Mouse (Mus musculus) monocyte, adult 2 months (primary cell): ENCODE measurements around the gene L3mbtl1.
"Not testable (repeated sequence)": the region's sequence is repeated elsewhere in the genome, so short reads cannot be mapped to it uniquely, and the experiment has no call there.

Experiments used
- DNase-seq, 2 experiments: peaks; one replicate each; pipeline ENCODE4 v3.0.0; 2022; ENCODE audit warnings: low spot score in 2 of 2, low read depth in 1 of 2

L3mbtl1 gene

GRCm38 (mm10) chr2:162943148-162943846 is at the start of gene L3mbtl1:
Gene L3mbtl1 (plus strand): TSS chr2:162943472.
- no peak for DNase-seq

GRCm38 (mm10) chr2:162899256-162899655 is 44.0 kb upstream of the L3mbtl1 start:
- DNase-seq, result not testable (repeated sequence)

GRCm38 (mm10) chr2:162899880-162900589 is 43.2 kb upstream of the L3mbtl1 start:
- DNase-seq, result no peak

DNA sequence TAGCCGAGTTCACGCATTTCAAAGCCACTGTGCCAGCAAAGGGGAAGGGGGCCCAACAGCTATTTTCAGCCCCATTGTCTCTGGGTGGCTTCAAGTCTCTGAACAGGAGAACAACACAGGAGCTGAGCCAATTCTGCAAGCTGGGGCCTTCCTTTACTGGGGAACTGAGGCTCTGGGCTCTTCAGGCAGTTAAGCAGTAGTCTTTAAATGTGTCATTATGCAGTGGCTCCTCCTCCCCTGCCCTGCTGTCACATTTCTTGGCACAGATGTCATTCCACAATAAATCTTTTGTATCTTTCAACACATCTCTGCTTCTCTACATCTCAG is 42.7 kb upstream of the L3mbtl1 start:
- no peak for DNase-seq

DNA sequence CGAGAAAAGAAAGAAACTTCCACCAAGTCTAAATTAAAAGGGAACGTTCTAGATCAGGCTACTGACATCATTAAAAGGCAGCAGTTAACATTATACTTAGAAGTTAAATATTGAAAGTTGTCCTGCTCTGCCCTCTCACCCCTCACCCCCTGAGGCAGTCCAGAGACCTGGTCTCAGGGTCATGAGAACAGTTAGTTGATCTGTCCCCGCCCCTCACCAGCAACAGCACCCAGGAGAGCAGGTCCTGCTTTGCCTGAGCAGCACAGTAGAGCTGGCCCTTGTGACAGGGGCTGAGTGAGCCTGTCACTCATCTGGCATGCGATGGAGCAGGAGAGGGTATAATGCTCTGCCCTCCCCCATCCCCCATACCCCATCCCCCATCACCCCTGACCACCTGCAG is 37.4 kb upstream of the L3mbtl1 start:
- no peak for DNase-seq

DNA sequence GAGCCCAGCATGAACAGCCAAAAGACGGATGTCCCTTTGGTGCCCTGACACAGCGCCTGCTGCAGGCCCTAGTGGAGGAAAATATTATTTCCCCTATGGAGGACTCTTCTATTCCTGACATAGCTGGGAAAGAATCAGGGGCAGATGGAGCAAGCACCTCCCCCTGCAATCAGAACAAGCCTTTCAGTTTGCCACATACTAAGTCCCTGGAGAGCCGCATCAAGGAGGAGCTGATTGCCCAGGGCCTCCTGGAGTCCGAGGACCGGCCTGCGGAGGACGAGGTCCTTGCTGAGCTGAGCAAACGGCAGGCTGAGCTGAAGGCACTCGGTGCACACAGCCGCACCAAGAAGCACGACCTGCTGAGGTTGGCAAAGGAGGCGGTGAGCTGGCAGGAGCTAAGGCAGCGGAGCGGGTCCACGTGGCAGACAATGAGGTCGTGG is 35.2 kb upstream of the L3mbtl1 start:
- DNase-seq, result no peak

DNA sequence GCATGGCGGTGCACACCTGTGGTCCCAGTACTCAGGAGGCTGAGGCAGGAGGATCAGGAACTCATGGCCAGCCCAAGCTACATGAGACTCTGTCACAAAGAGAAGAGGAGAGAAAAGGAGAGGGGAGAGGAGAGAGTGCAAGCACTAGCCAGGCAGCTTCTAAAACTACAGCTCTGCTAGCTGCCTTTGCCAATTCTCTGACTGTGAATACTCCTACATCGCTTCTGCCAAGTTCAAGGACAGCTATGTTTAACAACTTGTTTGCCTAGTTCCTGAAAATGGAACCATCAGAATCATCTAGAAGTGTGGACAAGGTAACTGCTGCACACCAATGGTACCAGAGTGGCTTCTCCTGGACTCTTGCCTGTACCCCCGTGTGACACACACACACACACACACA is 29.2 kb upstream of the L3mbtl1 start:
- no peak for DNase-seq

- no peak for DNase-seq
Observed at GRCm38 (mm10) chr2:162914519-162914918, 28.8 kb upstream of the L3mbtl1 start.

GRCm38 (mm10) chr2:162919926-162920325 is 23.3 kb upstream of the L3mbtl1 start:
- DNase-seq, result no peak

DNA sequence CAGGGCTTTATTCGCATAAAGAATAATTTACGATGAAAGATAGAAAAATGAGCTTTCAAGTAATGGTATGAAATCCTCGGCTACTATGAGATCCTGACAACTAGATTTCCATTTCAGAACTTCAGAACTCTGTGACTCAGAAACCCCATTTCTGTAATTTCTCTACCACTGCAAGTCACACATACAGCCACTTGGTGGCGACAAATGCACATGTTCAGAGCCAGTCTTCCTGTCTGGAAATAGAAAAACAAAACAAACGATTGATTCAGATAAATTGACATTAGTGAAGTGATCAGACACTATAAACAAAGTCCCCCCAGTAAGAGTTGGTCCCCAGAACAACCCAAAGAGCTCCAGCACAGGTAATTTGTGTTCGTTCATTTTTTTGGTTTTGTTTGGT is 21.1 kb upstream of the L3mbtl1 start:
- DNase-seq, result no peak

DNA sequence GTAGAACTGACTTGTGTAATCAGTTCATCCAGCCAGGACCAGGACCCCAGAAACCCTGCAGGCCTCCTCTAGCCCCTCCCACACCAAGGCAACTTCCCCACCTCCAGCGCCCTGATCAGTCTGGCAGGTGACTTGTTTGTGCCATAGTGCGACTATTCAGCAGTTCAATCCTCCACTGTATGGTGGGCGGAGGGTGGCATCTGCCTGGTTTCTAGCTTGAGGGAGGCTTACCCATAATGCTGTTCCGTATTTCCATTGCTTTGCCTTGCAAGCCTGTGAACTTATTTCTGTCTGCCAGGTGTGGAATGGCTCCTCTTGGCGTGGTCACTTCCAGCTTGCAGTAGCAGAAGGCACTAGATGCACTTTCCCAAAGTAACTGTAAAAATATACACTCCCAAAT is 20.4 kb upstream of the L3mbtl1 start:
- no peak for DNase-seq

DNA sequence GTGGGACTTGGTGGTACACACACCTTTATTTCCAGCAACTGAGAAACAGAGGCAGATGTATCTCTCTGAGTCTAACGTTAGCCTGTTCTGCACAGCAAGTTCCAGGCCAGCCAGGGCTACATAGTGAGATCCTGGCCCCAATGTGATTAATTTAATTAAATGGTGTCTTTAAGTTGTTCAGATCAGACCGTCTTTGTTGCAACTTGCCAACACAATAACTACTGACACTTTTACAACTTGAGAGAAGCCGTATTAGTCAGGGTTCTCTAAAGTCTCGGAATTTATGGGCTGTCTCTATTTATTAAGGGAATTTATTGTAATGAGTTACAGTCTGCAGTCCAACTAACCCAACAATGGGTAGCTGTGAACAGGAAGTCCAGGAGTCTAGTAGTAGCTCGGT is 19.1 kb upstream of the L3mbtl1 start:
- DNase-seq, result no peak

DNA sequence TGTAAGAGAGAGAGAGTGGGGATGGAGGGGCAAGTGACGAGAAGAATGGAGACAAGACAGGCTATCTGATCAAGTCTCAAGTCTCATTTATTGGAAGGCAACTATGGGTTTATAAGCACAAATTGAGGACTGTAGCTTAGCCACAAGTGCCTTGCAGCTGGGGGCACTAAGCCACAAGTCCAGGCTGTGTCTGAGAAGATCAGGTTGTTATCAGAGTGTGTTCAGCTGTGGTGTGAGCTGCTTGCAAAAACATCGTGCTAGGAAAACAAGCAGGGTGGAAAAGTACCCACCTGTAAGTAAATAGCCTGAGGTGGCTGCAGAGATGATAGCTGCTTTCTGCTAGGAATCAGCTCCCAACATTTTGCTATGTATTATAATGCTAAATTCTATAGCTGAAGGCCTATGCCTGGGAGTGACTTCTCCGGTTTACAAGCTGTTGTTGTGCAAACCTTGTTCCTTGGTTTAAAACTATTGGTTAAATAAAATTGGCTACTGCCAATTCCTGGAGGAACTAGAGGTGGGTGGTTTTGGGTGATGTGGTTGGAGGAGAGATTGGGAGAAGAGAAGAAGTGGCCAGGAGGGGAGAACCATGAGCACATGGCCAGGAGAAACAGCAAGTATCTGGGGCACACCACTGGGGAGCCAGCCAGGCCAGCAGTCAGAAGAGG is 15.2 kb upstream of the L3mbtl1 start:
- no peak for DNase-seq

GRCm38 (mm10) chr2:162929704-162930103 is 13.6 kb upstream of the L3mbtl1 start:
- DNase-seq, result no peak

DNA sequence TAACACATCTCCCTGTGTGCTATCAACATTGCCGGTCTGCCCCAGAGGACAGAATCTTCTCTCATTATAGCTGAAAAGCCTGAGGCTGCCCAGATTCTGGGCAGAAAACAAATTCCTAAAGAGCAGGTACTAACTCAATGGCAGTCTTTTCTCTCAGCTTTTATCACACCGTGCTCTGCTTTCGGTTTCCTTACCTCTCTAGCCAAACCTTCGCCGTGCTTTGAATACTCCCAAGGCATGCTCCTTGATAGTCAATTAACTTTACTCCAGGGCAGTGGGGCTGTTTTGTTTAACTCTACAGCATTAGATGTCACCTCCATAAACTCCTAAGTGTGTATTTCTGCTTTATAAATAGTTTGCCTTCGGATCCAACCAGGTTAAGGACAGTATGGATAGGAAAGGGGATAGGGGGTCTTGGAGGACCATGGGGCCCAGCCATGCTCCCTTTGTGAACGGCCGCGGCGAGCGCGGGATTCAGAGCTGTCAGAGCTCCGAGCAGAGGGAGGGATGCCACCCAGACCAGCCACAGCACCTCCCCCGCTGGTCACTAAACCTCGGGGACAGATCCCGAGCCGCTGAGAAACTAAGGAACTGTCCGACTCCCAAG is 12.7 kb upstream of the L3mbtl1 start:
- DNase-seq, result no peak

GRCm38 (mm10) chr2:162931123-162931673 is 12.1 kb upstream of the L3mbtl1 start, which contains the start of gene Srsf6:
Gene Srsf6 (plus strand): TSS chr2:162931528.
- DNase-seq, result peak; percentile 36 to 74

DNA sequence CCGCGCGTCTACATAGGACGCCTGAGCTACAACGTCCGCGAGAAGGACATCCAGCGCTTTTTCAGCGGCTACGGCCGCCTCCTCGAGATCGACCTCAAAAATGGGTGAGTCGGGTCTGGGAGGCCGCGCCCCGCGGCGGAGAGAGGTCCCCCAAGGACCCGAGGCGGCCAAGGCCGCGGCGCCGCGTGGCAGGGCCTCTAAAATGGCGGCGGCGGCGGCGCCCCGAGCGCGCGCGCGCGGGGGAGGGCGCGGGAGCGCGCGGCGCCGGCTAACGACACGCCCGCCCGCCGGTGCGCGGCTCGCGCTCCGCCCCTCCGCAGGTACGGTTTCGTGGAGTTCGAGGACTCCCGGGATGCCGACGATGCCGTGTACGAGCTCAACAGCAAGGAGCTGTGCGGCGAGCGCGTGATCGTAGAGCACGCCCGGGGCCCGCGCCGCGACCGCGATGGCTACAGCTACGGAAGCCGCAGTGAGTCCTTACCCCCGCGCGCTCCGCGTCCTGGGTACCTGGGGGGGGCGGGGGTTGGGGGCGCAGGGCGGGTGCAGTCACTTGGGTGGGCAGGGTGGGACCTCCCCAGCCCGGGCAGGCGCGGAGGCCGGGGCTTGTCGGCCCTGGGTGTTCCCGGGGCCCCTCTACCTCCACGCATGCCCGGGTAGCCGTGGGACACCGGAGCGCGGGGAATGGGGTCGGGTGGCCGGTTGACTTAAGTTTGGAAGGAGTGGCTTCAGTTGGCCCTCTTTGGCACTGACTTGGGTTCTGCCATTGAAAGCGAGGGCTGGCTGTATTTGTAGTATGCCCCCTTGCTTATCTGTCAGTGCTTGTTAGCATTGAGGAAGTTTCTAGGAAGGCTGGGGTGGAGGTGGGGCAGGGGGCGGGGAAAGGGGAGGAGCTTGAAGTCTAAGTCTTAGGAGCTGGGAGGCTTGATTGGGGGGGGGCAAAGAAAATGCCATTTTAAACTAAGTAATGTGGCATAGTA is 11.3 kb upstream of the L3mbtl1 start:
- peak; percentile 4 to 40 for DNase-seq

- no peak for DNase-seq
Observed at GRCm38 (mm10) chr2:162932706-162933105, 10.6 kb upstream of the L3mbtl1 start.

GRCm38 (mm10) chr2:162934421-162934820 is 8.9 kb upstream of the L3mbtl1 start:
- no peak for DNase-seq

GRCm38 (mm10) chr2:162935700-162936099 is 7.6 kb upstream of the L3mbtl1 start:
- no peak for DNase-seq
